Mouse (Mus musculus): ENCODE results near the gene Gm47996. TPM values are rescaled to one million over a fixed set of nuclear protein-coding genes. Genes with fewer than 3 reads are reported as not detected.
"Not testable (repeated sequence)": the region's sequence is repeated elsewhere in the genome, so short reads cannot be mapped to it uniquely, and the experiment has no call there.

Gm47996 gene
- not detected in 2 replicates for polyA plus RNA-seq (2014; fragmentation: Nextera tagmentation; extraction: Ambion mirVana)

DNA sequence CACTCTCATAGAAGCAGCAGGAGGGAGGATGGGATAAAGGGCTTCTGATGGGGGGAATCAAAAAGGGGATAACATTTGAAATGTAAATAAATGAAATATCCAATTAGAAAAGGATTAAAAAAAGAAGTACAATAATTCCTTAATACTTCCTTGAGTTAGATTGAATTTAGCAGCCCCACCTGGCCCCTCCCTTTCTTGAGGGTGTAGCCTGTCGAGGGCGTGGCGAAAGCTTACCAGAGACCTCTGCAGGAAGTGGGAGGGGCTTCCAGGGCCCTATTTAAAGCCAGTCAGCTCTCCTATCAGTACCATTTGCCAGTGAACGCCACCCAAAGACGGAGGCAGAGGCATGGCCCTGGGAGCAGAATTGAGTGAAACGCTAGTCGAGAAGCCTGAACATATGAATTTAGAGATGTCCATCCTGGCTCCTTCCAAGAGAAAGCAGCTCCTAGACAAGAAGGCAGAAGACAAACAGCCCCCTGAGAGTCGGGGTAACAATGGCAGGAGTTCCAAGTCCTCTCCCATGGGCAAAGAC, at the start of gene Gm47996:
Gene Gm47996 (plus strand): TSS at position 308 of the 532 bp plus-strand sequence.
- 94% methylated on average over 4 of the region's 8 CpGs for WGBS
- not testable (repeated sequence) for H3K36me3 ChIP-seq (ENCODE audit: control insufficient read depth, insufficient read depth, low read length); H3K4me2 ChIP-seq (replicated peaks; ENCODE audit: low read depth, low read length); H3K4me3 ChIP-seq (ENCODE audit: low read depth, low read length); ATAC-seq (ENCODE audit: insufficient number of reproducible peaks, insufficient read depth, low FRiP score, low read depth); H3K4me1 ChIP-seq (ENCODE audit: control insufficient read depth, insufficient read depth, low read length); H3K27me3 ChIP-seq (ENCODE audit: control insufficient read depth, insufficient read depth, low read length); H3K9me3 ChIP-seq (ENCODE audit: control insufficient read depth, low read depth, low read length); H3K9ac ChIP-seq (replicated peaks; ENCODE audit: low read depth, low read length); H3K27ac ChIP-seq (ENCODE audit: low read length)

DNA sequence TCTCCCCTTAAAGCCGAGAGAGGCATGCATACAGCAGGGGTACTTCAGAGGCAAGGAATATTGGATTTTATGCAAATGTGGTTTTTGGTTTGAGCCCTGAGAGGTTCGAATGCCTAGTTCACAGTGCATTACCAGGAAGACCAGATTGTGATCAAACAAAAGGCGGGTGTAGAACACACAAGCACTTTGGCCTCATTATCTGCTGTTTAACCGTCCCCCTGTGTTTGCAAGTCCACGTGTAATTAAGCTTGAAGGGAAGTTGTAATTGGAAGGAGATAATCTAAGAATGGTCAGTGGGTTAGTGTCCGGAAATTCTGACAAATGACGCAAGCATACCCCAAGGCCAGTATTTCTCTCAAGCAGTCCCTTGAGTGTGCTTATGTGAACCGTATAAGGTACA, 43.9 kb upstream of the Gm47996 start:
- no peak overlapping the region for H3K4me3 ChIP-seq (ENCODE audit: low read depth, low read length)
- H3K27ac ChIP-seq (ENCODE audit: low read length): no peak overlapping the region
- no peaks in the 10 kb centered on the region for H3K36me3 ChIP-seq (ENCODE audit: control insufficient read depth, insufficient read depth, low read length)
- no peak overlapping the region for H3K4me2 ChIP-seq (replicated peaks; ENCODE audit: low read depth, low read length)
- ATAC-seq (ENCODE audit: insufficient number of reproducible peaks, insufficient read depth, low FRiP score, low read depth): no peak
- 0 out of 2 replicates have a peak, but pooled peaks cover 4% of the 10 kb centered on the region for H3K4me1 ChIP-seq (ENCODE audit: control insufficient read depth, insufficient read depth, low read length)
- WGBS: 41% methylated on average over 8 of the region's 8 CpGs
- H3K27me3 ChIP-seq (ENCODE audit: control insufficient read depth, insufficient read depth, low read length): no peaks in the 10 kb centered on the region
- no peak overlapping the region for H3K9ac ChIP-seq (replicated peaks; ENCODE audit: low read depth, low read length)
- H3K9me3 ChIP-seq (ENCODE audit: control insufficient read depth, low read depth, low read length): no peaks in the 10 kb centered on the region

DNA sequence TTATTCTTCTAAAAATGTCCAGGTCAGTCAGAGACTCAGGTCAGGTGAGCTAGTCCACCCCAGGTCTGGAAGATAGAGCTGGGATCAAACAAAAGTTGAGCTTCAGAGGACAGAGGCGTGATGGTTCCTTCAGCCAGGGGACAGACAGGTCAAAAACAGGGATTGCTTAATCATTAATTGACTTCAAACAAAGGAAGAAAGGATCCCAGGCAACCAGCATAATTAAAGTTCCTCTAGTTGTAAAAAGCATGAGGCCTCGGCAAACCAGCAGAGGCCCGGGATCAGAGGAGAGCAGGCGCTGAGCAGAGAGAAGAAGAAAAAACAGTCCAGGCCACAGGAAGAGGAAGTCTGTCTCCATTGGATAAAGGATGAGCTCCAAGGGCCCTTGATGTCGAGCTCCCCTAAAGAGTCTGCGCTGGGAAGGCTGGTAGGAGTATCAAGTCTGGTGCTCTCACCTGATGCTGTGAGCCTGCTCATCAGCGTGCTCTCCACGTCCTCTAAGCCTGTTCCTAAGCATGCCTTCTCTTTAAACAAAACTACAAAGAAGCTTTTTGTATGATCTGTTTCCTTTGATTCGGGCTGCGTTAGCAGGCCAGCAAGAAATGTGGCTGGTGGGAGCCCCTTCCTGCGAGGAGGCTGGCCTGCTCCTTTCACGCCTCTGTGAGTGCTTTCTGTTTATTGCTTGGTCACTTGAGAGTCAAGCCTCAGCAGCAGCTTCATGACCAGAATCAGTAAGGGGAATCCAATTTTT, 42.5 kb upstream of the Gm47996 start:
- Histone ChIP-seq H3K4me3 (ENCODE audit: low read depth, low read length) (no peak overlapping the region), H3K9me3 (ENCODE audit: control insufficient read depth, low read depth, low read length) (no peaks in the 10 kb centered on the region), H3K4me1 (ENCODE audit: control insufficient read depth, insufficient read depth, low read length) (0 out of 2 replicates have a peak, but pooled peaks cover 4% of the 10 kb centered on the region), H3K4me2 (replicated peaks; ENCODE audit: low read depth, low read length) (no peak overlapping the region), H3K36me3 (ENCODE audit: control insufficient read depth, insufficient read depth, low read length) (no peaks in the 10 kb centered on the region), H3K27me3 (ENCODE audit: control insufficient read depth, insufficient read depth, low read length) (no peaks in the 10 kb centered on the region), H3K27ac (ENCODE audit: low read length) (no peak overlapping the region), H3K9ac (replicated peaks; ENCODE audit: low read depth, low read length) (no peak overlapping the region)
- 26% methylated on average over 12 of the region's 12 CpGs for WGBS
- no peak for ATAC-seq (ENCODE audit: insufficient number of reproducible peaks, insufficient read depth, low FRiP score, low read depth)

DNA sequence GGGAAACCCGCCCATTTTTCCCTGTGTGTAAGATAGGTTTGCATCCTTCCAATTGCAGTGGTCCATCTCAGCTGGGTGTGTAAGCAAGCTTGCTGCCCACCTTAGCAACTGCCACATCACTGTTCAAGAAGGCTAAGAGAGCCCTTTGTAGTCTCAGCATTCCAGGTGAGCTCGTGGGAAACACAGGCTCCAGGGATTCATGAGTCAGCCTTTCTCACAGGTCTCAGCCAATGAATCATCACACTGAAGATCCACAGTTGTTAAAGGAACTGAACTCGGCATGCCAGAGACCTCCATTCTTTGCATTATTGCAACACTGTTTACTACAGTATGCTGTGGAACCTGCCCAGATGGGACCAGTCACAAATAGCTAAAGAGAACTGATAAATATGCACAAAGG, 41.3 kb upstream of the Gm47996 start:
- H3K4me1 ChIP-seq (ENCODE audit: control insufficient read depth, insufficient read depth, low read length): 0 out of 2 replicates have a peak, but pooled peaks cover 4% of the 10 kb centered on the region
- no peak overlapping the region for H3K27ac ChIP-seq (ENCODE audit: low read length)
- H3K36me3 ChIP-seq (ENCODE audit: control insufficient read depth, insufficient read depth, low read length): no peaks in the 10 kb centered on the region
- no peak for ATAC-seq (ENCODE audit: insufficient number of reproducible peaks, insufficient read depth, low FRiP score, low read depth)
- H3K4me2 ChIP-seq (replicated peaks; ENCODE audit: low read depth, low read length): no peak overlapping the region
- WGBS: 66% methylated on average over 3 of the region's 3 CpGs
- H3K9ac ChIP-seq (replicated peaks; ENCODE audit: low read depth, low read length): no peak overlapping the region
- no peak overlapping the region for H3K4me3 ChIP-seq (ENCODE audit: low read depth, low read length)
- H3K9me3 ChIP-seq (ENCODE audit: control insufficient read depth, low read depth, low read length): no peaks in the 10 kb centered on the region
- H3K27me3 ChIP-seq (ENCODE audit: control insufficient read depth, insufficient read depth, low read length): no peaks in the 10 kb centered on the region

DNA sequence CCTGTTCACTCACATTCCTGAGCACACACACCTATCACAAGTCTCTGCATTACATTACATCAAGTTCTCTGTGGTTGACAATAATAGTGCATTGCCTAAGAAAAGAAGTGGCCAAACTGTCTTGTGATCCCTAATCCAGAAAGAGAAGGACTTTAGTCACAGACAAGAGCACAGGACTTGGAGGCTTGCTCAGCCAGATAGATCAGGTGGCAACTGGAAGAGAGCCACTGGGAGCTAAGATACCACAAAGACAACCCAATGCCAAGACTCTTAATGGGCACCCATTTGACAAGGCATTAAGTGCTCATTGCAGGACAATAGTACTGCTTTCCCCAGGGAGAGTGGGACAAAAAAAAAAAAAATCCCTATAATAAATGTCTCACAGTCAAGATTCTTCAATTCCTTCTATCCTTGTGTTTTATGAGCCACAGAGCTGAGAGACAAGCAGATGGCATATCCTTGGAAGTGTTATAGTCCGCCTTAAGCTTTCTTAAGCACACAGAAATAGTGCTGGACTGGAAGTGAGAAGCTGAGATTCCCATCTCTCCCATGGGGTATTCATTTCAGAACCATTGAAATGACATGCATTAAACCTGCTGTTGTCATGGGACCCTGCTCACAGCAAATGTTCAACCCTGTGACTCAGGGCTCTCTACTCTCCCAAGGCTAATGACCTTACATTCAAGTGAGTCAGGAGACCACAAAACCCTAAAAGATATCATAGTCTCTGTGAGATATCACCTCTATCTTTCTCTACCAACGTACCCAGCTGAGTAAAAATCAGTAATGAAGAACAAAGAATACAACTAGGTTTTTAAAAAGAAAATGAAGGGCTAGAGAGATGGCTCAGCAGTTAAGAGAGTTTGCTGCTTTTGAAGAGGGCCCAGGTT, 38.1 kb upstream of the Gm47996 start:
- 80% methylated on average over 2 of the region's 2 CpGs for whole genome bisulfite sequencing
- no peak overlapping the region for H3K4me3 ChIP-seq (ENCODE audit: low read depth, low read length)
- 0 out of 2 replicates have a peak, but pooled peaks cover 4% of the 10 kb centered on the region for H3K4me1 ChIP-seq (ENCODE audit: control insufficient read depth, insufficient read depth, low read length)
- H3K36me3 ChIP-seq (ENCODE audit: control insufficient read depth, insufficient read depth, low read length): no peaks in the 10 kb centered on the region
- H3K27me3 ChIP-seq (ENCODE audit: control insufficient read depth, insufficient read depth, low read length): no peaks in the 10 kb centered on the region
- no peak overlapping the region for H3K9ac ChIP-seq (replicated peaks; ENCODE audit: low read depth, low read length)
- no peaks in the 10 kb centered on the region for H3K9me3 ChIP-seq (ENCODE audit: control insufficient read depth, low read depth, low read length)
- no peak for ATAC-seq (ENCODE audit: insufficient number of reproducible peaks, insufficient read depth, low FRiP score, low read depth)
- no peak overlapping the region for H3K4me2 ChIP-seq (replicated peaks; ENCODE audit: low read depth, low read length)
- no peak overlapping the region for H3K27ac ChIP-seq (ENCODE audit: low read length)

DNA sequence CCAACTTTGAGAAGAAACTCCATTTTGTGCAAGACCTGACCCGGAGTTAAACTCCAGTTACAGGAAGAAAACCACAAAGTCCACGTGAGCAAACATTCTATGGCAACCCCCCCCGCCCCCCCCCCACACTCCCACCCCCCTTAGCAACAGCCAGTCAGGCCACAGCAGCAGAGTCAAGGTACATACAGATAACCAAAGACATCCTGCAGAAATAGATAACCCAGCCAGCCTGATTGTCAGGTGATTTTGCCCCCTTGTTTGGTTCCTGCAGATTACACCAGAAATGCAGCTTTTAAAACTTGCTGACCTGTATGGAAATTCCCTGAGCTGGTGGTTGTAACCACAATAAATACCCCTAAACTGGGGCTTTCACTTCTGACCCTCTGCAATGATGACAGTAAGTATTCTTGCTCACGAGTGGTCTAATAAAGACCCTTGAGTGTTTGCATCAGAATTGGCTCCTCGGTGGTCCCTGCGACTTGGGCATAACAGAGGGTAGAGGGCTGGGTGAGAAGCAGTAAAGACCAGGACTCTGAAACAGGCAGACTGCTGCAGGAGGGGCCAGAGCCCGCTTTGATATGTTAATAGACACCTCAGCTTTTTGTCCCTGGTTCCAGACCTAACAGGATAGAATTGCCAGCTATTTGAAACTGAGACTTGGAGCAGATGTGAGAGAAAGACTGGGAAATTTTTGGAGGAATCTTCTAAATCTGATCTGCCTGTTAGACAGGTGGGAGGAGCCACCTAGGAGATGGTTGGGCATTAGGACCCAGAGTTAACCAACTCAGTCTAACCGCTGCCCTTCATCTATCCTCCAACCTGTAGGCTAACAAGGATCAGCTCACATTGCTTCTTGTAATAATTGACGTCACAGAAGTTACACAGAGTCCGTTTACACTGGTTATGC, 32.6 kb upstream of the Gm47996 start:
- Histone ChIP-seq H3K9me3 (ENCODE audit: control insufficient read depth, low read depth, low read length) (no peaks in the 10 kb centered on the region), H3K27me3 (ENCODE audit: control insufficient read depth, insufficient read depth, low read length) (no peaks in the 10 kb centered on the region), H3K27ac (ENCODE audit: low read length) (no peak overlapping the region), H3K9ac (replicated peaks; ENCODE audit: low read depth, low read length) (no peak overlapping the region), H3K4me2 (replicated peaks; ENCODE audit: low read depth, low read length) (peak overlapping the region; percentile 33), H3K4me1 (ENCODE audit: control insufficient read depth, insufficient read depth, low read length) (no peaks in the 10 kb centered on the region), H3K36me3 (ENCODE audit: control insufficient read depth, insufficient read depth, low read length) (no peaks in the 10 kb centered on the region), H3K4me3 (ENCODE audit: low read depth, low read length) (0 out of 2 replicates have a peak overlapping the region, but pooled peaks have one; percentile 6)
- WGBS: 13% methylated on average over 10 of the region's 10 CpGs
- ATAC-seq (ENCODE audit: insufficient number of reproducible peaks, insufficient read depth, low FRiP score, low read depth): peak; percentile 91

DNA sequence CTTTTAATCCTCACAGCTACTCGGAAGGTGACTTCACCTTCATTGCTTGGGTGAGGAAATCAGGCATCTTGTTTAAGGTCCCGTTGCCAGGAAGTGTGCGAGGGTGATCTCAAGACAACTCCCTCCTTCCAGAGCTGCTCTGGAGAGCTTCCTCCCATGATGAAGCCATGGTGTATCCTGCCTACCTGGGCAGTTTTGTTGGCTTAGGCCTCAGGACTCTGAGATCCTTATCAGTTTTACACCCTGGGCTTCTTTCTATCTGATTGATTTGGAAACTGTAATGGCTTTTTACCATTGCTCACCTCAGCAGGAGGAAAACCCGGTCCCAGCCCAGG, 32.0 kb upstream of the Gm47996 start:
- Histone ChIP-seq H3K27me3 (ENCODE audit: control insufficient read depth, insufficient read depth, low read length) (no peaks in the 10 kb centered on the region), H3K4me2 (replicated peaks; ENCODE audit: low read depth, low read length) (peak overlapping the region; percentile 33), H3K4me3 (ENCODE audit: low read depth, low read length) (0 out of 2 replicates have a peak overlapping the region, but pooled peaks have one; percentile 6), H3K9ac (replicated peaks; ENCODE audit: low read depth, low read length) (no peak overlapping the region), H3K36me3 (ENCODE audit: control insufficient read depth, insufficient read depth, low read length) (no peaks in the 10 kb centered on the region), H3K4me1 (ENCODE audit: control insufficient read depth, insufficient read depth, low read length) (no peaks in the 10 kb centered on the region), H3K9me3 (ENCODE audit: control insufficient read depth, low read depth, low read length) (no peaks in the 10 kb centered on the region), H3K27ac (ENCODE audit: low read length) (no peak overlapping the region)
- peak; percentile 10; the same call in 1 of the 2 replicates for ATAC-seq (ENCODE audit: insufficient number of reproducible peaks, insufficient read depth, low FRiP score, low read depth)
- 13% methylated on average over 4 of the region's 4 CpGs for WGBS

Data from stomach, embryonic 14.5 days (tissue).